Mouse (Mus musculus): ENCODE measurements at regions not wholly inside any gene's neighbourhood (a gene's known extent, or its start where the extent isn't known, plus 50 kb on each side); places are given as distances from the start of the nearest gene placed in this dataset.

- DNase-seq (ENCODE audit: low spot score in 2 of 2): no peak
Observed at GRCm38 (mm10) chr7:67429008-67429873, 56.6 kb upstream of the Mef2a start.

- no peak for DNase-seq (ENCODE audit: low spot score in 2 of 2)
Observed at GRCm38 (mm10) chr7:67428388-67428787, 55.7 kb upstream of the Mef2a start.

- DNase-seq (ENCODE audit: low spot score in 2 of 2): no peak
Observed at GRCm38 (mm10) chr7:67426076-67426475, 53.4 kb upstream of the Mef2a start.

DNA sequence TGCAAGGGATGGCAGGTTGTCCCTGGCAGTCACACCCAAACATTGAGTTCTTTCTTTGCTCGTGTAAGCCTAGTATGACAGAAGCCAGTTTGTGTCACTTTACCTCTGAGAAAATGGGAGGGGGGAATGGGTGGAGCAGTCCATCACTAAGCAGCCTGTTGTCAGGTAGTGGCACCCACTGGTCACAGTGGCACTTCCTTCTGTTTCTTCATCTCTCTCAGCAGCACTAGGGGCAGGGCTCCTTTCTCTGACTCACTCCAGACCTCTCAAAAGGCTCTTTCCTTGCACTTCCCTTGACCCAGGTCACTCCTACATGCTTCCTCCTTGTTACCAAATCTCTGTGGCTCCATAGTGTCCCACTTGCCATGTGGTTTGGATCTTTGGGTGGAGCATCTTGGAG is 52.9 kb upstream of the Mef2a start:
- no peak for DNase-seq (ENCODE audit: low spot score in 2 of 2)

GRCm38 (mm10) chr7:67424810-67425485 is 52.3 kb upstream of the Mef2a start:
- DNase-seq (ENCODE audit: low spot score in 2 of 2): no peak

All from frontal cortex, postnatal 14 days (tissue).